Mouse (Mus musculus) lung, embryonic 14.5 days (tissue): Measurements from ENCODE around the gene Ifitm1. TPM values are rescaled to one million over a fixed set of nuclear protein-coding genes. Genes with fewer than 3 reads are reported as not detected.

Experiments used
- ATAC-seq: fragments of 200-750 bp; cut with Nextera tagmentation; 2 replicates; pipeline ENCODE4 v1.8.0; 2017; ENCODE audit warnings: mild to moderate bottlenecking, moderate TSS enrichment, moderate library complexity; ENCODE audit not compliant: insufficient read depth
- DNase-seq: peaks from one replicate; pipeline ENCODE4 v3.0.0-alpha.2; 2015
- H3K27ac ChIP-seq: fragments of 300-500 bp; sonication (generic); 2 replicates; pipeline ENCODE4 v1.5.1; 2014; ENCODE audit warnings: low read depth, mild to moderate bottlenecking, moderate library complexity
- H3K27me3 ChIP-seq: fragments of 300-500 bp; sonication (generic); 2 replicates; pipeline ENCODE4 v1.6.1; 2014; ENCODE audit warnings: low read length, control low read depth; ENCODE audit not compliant: insufficient read depth
- H3K36me3 ChIP-seq: fragments of 300-500 bp; sonication (generic); 2 replicates; pipeline ENCODE4 v1.6.1; 2014; ENCODE audit warnings: control low read depth; ENCODE audit not compliant: insufficient read depth
- H3K4me1 ChIP-seq: fragments of 300-500 bp; sonication (generic); 2 replicates; pipeline ENCODE4 v1.6.1; 2014; ENCODE audit warnings: antibody characterized with exemption, control low read depth; ENCODE audit not compliant: insufficient read depth
- H3K4me2 ChIP-seq: fragments of 300-500 bp; sonication (generic); 2 replicates; pipeline ENCODE4 v1.6.1; 2014; ENCODE audit warnings: mild to moderate bottlenecking
- H3K4me3 ChIP-seq: fragments of 300-500 bp; sonication (generic); 2 replicates; pipeline ENCODE4 v1.5.1; 2014; ENCODE audit warnings: low read depth, low read length
- H3K9ac ChIP-seq: fragments of 300-500 bp; sonication (generic); 2 replicates; pipeline ENCODE4 v1.6.1; 2014
- H3K9me3 ChIP-seq: fragments of 300-500 bp; sonication (generic); 2 replicates; pipeline ENCODE4 v1.6.1; 2016; ENCODE audit warnings: low read depth, low read length, control low read depth
- CTCF ChIP-seq: IDR thresholded peaks from 2 replicates; pipeline ENCODE4 v1.5.1; 2016; ENCODE audit warnings: antibody characterized with exemption, low read depth
- WGBS: fragments of 180-500 bp; shearing (Covaris S2); extraction: QIAGEN DNeasy Blood & Tissue Kit; methylation state at CpG from one replicate; pipeline ENCODE4 v1.1.7; 2014; 5-methylcytosine and 5-hydroxymethylcytosine counted together
- polyA plus RNA-seq: library from polyadenylated mRNA; unstranded; fragments of >200 nt; fragmentation: Nextera tagmentation; extraction: Ambion mirVana; gene quantifications from 2 replicates; pipeline ENCODE4 v1.2.1, GENCODE M21; 2014

Gene Ifitm1
- polyA plus RNA-seq, 1 experiment from 2014 or later, result 42.5 TPM

GRCm38 (mm10) chr7:140927181-140927580 lies 39.8 kb upstream of the Ifitm1 start:
- 83% methylated on average over 6 of the region's 6 CpGs for WGBS
- ATAC-seq (no peak), DNase-seq (no peak)
- Histone ChIP-seq H3K4me3 (no peak overlapping the region), H3K27me3 (peaks cover 26% of the 10 kb centered on the region), H3K36me3 (no peaks in the 10 kb centered on the region), H3K9me3 (no peaks in the 10 kb centered on the region), H3K4me2 (no peak overlapping the region), H3K4me1 (no peaks in the 10 kb centered on the region), H3K9ac (no peak overlapping the region), H3K27ac (no peak overlapping the region)
- TF ChIP-seq CTCF, result no peak

GRCm38 (mm10) chr7:140938436-140938835 lies 28.6 kb upstream of the Ifitm1 start:
- H3K36me3 ChIP-seq, result no peaks in the 10 kb centered on the region
- no peak overlapping the region for H3K4me3 ChIP-seq
- H3K9ac ChIP-seq, result no peak overlapping the region
- no peak overlapping the region for H3K4me2 ChIP-seq
- H3K4me1 ChIP-seq, result peaks cover 15% of the 10 kb centered on the region; the same call in 1 of the 2 replicates
- no peak for ATAC-seq
- no peaks in the 10 kb centered on the region for H3K9me3 ChIP-seq
- no peak for DNase-seq
- H3K27me3 ChIP-seq, result no peaks in the 10 kb centered on the region
- H3K27ac ChIP-seq, result no peak overlapping the region
- no peak; the same call in 1 of the 2 replicates for TF ChIP-seq CTCF
- 41% methylated on average over 3 of the region's 3 CpGs for WGBS

DNA sequence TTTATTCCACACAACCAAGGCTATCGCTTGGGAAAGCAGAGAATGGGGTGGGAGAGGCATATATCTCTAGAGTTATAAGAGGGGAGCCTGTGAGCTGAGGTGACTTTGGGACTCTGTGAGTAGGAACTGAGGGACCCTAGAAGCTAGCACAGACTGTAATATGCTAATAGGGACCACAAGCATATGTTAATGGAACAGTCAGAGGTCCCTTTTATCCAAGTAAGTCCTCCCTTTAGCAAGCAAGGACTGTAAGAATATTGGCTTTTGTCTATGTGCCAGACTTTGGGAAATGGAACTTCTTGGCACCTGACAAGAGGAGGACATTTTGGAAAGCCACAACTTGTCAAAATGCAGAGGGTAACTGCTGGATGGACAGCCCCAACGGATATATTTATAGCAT lies 28.1 kb upstream of the Ifitm1 start:
- no peak overlapping the region for H3K4me3 ChIP-seq
- TF ChIP-seq CTCF, result no peak
- no peak overlapping the region for H3K27ac ChIP-seq
- no peaks in the 10 kb centered on the region for H3K9me3 ChIP-seq
- H3K4me1 ChIP-seq, result peaks cover 15% of the 10 kb centered on the region; the same call in 1 of the 2 replicates
- H3K9ac ChIP-seq, result no peak overlapping the region
- WGBS, result 28% methylated on average over 2 of the region's 2 CpGs
- DNase-seq (no peak), ATAC-seq (no peak)
- no peaks in the 10 kb centered on the region for H3K36me3 ChIP-seq
- no peak overlapping the region; the same call in 1 of the 2 replicates for H3K4me2 ChIP-seq
- H3K27me3 ChIP-seq, result no peaks in the 10 kb centered on the region

GRCm38 (mm10) chr7:140939669-140940171 lies 27.3 kb upstream of the Ifitm1 start:
- H3K4me3 ChIP-seq, result no peak overlapping the region
- H3K27ac ChIP-seq, result peak overlapping the region; percentile 68; the same call in 1 of the 2 replicates
- peaks cover 15% of the 10 kb centered on the region; the same call in 1 of the 2 replicates for H3K4me1 ChIP-seq
- WGBS, result 7% methylated on average over 8 of the region's 8 CpGs
- DNase-seq, result peak; percentile 81
- H3K9ac ChIP-seq, result peak overlapping the region; percentile 13; the same call in 1 of the 2 replicates
- H3K36me3 ChIP-seq, result peaks cover under 1% of the 10 kb centered on the region; the same call in 1 of the 2 replicates
- H3K27me3 ChIP-seq, result no peaks in the 10 kb centered on the region
- no peak for TF ChIP-seq CTCF
- H3K9me3 ChIP-seq, result no peaks in the 10 kb centered on the region
- H3K4me2 ChIP-seq, result peak overlapping the region; percentile 45
- ATAC-seq, result peak; percentile 60

DNA sequence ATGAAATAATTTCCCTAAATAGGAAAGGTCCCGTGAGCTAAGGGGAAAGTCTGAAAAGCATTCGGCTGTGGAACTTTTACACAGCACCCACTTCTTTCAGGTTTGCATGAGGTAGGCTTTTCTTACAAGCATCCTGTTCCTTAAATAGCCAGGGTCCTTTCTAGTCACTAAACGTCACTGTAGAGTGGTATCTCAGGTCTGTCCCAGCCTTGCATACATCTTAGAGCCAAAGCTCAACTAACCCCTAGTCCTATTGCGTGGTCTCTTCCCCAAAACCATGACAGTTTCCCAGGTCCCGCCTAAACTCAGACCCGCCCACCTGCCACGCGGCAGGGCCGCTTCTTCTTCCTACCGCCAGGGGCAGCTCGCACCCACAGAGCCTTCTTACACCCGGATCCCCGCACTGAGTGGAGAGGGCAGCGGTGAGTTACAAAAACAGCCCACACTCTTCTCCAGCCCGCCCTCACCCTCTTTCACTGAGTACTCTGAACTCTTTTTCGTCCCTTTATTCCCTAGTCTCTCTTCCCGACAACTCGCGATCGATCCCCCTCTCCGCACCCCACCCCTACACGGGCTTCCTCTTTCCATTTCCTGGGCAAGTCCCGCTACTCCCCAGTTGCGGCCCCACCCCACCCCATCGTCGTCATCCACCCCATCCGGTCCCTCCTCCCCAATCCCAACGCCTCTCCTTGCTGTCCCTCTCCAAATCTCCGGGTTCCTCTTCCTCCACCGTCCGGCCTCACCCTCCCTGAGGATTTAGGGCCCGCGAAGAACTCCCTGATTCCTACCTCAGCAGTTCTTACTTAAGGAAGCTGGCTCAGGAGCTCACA lies 25.6 kb upstream of the Ifitm1 start, which contains the start of gene Pgghg:
Pgghg (plus strand) TSS at position 170 of the 830 bp plus-strand sequence.
- Histone ChIP-seq H3K9me3 (no peaks in the 10 kb centered on the region), H3K9ac (peak within 1 kb of the TSS; percentile 73), H3K4me1 (peaks cover 15% of the 10 kb centered on the region; the same call in 1 of the 2 replicates), H3K36me3 (peaks cover 18% of the 10 kb centered on the region), H3K27me3 (no peaks in the 10 kb centered on the region), H3K27ac (peak within 1 kb of the TSS; percentile 95), H3K4me2 (peak within 1 kb of the TSS; percentile 87), H3K4me3 (peak within 1 kb of the TSS; percentile 52)
- TF ChIP-seq CTCF, result peak; percentile 96
- peak; percentile 88 for ATAC-seq
- peak; percentile 94 for DNase-seq
- WGBS, result 2% methylated on average over 33 of the region's 33 CpGs

DNA sequence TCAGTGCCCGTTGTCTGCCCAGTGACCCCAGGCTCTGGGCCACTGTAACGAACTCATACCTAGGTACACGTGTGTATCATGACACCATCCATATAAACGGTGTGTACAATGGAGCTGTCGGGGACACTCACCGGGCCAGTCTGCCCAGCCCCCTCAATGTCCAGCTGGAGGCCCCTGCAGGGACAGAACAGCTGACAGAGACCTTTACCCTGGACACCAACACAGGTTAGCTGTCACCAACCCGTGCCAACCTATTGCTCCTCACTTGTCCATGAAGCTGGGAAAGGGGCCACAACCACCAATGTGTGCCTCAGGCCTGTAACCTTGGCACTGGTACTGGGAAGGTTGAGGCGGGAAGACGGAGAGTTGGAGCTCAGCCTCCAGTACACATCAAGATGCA lies 24.7 kb upstream of the Ifitm1 start:
- Histone ChIP-seq H3K36me3 (peaks cover 24% of the 10 kb centered on the region), H3K4me3 (peak overlapping the region; percentile 52), H3K9ac (peak overlapping the region; percentile 73), H3K4me1 (peaks cover 15% of the 10 kb centered on the region; the same call in 1 of the 2 replicates), H3K4me2 (peak overlapping the region; percentile 87), H3K9me3 (no peaks in the 10 kb centered on the region), H3K27ac (peak overlapping the region; percentile 95), H3K27me3 (no peaks in the 10 kb centered on the region)
- DNase-seq, result no peak
- WGBS, result 37% methylated on average over 9 of the region's 9 CpGs
- no peak; the same call in 1 of the 2 replicates for ATAC-seq
- no peak for TF ChIP-seq CTCF

DNA sequence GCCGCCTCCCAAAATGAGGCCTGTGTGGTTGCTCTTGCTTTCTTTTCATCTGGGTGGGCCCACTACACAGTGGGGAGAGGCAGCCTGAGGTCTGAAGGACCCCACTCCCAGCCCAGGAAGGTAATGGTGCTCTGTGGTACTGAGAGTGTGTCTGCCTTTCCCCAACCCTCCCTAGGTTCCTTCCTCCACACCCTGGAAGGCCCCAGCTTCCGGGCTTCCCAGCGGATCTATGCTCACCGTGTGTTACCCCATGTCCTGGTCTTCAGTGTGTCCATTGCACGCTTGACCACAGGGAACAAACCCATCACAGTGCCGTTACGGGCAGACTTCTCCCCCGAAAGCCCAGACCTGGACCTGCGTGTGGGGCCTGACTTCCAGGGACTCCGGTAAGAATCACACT lies 24.2 kb upstream of the Ifitm1 start:
- H3K27me3 ChIP-seq, result no peaks in the 10 kb centered on the region
- peak overlapping the region; percentile 87 for H3K4me2 ChIP-seq
- H3K4me3 ChIP-seq, result no peak overlapping the region
- H3K4me1 ChIP-seq, result peaks cover 15% of the 10 kb centered on the region; the same call in 1 of the 2 replicates
- 83% methylated on average over 10 of the region's 10 CpGs for WGBS
- no peaks in the 10 kb centered on the region for H3K9me3 ChIP-seq
- peaks cover 29% of the 10 kb centered on the region for H3K36me3 ChIP-seq
- no peak for TF ChIP-seq CTCF
- ATAC-seq (no peak), DNase-seq (no peak)
- H3K27ac ChIP-seq, result peak overlapping the region; percentile 95; the same call in 1 of the 2 replicates
- H3K9ac ChIP-seq, result no peak overlapping the region
